Comparison of ENCODE assay signal across 13 mouse cellular contexts in the genomic region with DNA sequence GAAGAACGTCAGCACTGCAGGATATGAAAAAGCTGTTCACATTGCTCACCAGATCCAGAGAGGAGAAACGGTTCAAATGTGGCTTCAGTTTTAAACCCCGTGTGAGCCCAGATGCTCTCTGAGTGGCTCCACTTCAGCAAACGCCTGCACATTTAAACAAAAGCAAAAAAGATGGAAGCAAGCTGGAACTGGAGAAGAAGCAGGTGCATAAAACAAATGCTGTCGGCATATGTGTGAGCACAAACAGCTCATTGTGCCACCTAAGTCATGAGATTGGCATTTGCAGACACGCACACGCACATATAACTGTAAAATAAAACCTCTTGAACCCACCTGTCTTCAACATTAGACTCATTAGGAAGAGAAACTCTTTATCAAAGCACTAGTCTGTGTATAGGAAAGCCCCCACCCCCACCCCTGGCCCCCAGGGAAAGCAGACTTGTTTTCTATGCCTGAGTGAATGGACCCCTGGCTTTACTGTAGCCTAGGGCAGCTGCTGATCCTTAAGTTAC.
DNase-seq lines count a peak whose midpoint lies in the region; ATAC-seq and TF ChIP-seq lines count a peak whose summit lies in the region.
"Had no signal": no experiment of that assay in that cellular context is flagged by ENCODE, and none has a peak within 500 bp of the region (broad histone marks: within the 10 kb centered on the region; RNA-seq: fewer than 3 reads in every experiment).

No protein-coding gene starts in this region.

- H3K4me1 ChIP-seq in kidney, postnatal 0 days (replicated peaks; ENCODE audit: insufficient read depth, low read length): no peaks in the 10 kb centered on the region
- peaks cover 16% of the 10 kb centered on the region for H3K4me1 ChIP-seq in forebrain, embryonic 13.5 days
- H3K4me1 ChIP-seq: lung, embryonic 15.5 days had no signal

- H3K27me3 ChIP-seq in kidney, postnatal 0 days (ENCODE audit: insufficient read depth, low read length): no peaks in the 10 kb centered on the region
- peaks cover 11% of the 10 kb centered on the region; the same call in 1 of the 2 replicates for H3K27me3 ChIP-seq in forebrain, embryonic 13.5 days
- H3K27me3 ChIP-seq: lung, embryonic 15.5 days had no signal

- WGBS in kidney, postnatal 0 days: 46% methylated on average over 7 of the region's 7 CpGs
- 27% methylated on average over 7 of the region's 7 CpGs for WGBS in forebrain, embryonic 13.5 days

- DNase-seq in kidney, postnatal 0 days (ENCODE audit: low spot score): peak; percentile 18
- DNase-seq in kidney, adult 9 months: no peak
- DNase-seq in brain, embryonic 14.5 days (ENCODE audit: low read depth): peak; percentile 84
- peak; percentile 60 for DNase-seq in layer of hippocampus, adult 9-11 months
- no peak for DNase-seq in left cerebral cortex, adult 18-20 months (ENCODE audit: low spot score in 2 of 2)
- DNase-seq in cerebellum, postnatal 36 days: no peak
- no peak for DNase-seq in urinary bladder, postnatal 14 days (ENCODE audit: low spot score)
- DNase-seq: adrenal gland, postnatal 10 days; cerebellum, adult 11-12 months; heart, postnatal 36 days; right cerebral cortex, adult 18-20 months had no signal

- no peak overlapping the region for H3K4me3 ChIP-seq in kidney, postnatal 0 days (replicated peaks; ENCODE audit: low read depth, low read length)
- H3K4me3 ChIP-seq in forebrain, embryonic 13.5 days: no peak overlapping the region
- H3K4me3 ChIP-seq: lung, embryonic 15.5 days had no signal

- H3K4me2 ChIP-seq in kidney, postnatal 0 days (ENCODE audit: low read length): no peak overlapping the region
- H3K4me2 ChIP-seq in forebrain, embryonic 13.5 days: peak overlapping the region; percentile 29
- H3K4me2 ChIP-seq: lung, embryonic 15.5 days had no signal

- no peak overlapping the region for H3K9ac ChIP-seq in kidney, postnatal 0 days (ENCODE audit: low read depth, low read length)
- no peak overlapping the region for H3K9ac ChIP-seq in forebrain, embryonic 13.5 days
- H3K9ac ChIP-seq: lung, embryonic 15.5 days had no signal

- H3K9me3 ChIP-seq in kidney, postnatal 0 days (replicated peaks; ENCODE audit: low read length): no peaks in the 10 kb centered on the region
- no peaks in the 10 kb centered on the region for H3K9me3 ChIP-seq in forebrain, embryonic 13.5 days (replicated peaks)
- H3K9me3 ChIP-seq: lung, embryonic 15.5 days had no signal

- no peak for ATAC-seq in kidney, postnatal 0 days (replicated peaks; ENCODE audit: low FRiP score, low read depth)
- ATAC-seq in forebrain, embryonic 13.5 days: peak; percentile 87

- no peak for TF ChIP-seq POLR2A in brain, embryonic 14.5 days (IDR thresholded peaks at IDR 0.05; ENCODE audit: borderline replicate concordance, extremely low read depth, insufficient read depth, insufficient read length, poor library complexity, severe bottlenecking)

- no peak for TF ChIP-seq CTCF in kidney, postnatal 0 days (IDR thresholded peaks at IDR 0.05; ENCODE audit: low read depth)
- no peak for TF ChIP-seq CTCF in brain, embryonic 14.5 days (IDR thresholded peaks at IDR 0.05; ENCODE audit: borderline replicate concordance, extremely low read depth, insufficient read depth, insufficient read length)

- no peaks in the 10 kb centered on the region for H3K36me3 ChIP-seq in kidney, postnatal 0 days (ENCODE audit: insufficient read depth, low read length)
- no peaks in the 10 kb centered on the region for H3K36me3 ChIP-seq in forebrain, embryonic 13.5 days (ENCODE audit: poor library complexity, severe bottlenecking)
- H3K36me3 ChIP-seq: lung, embryonic 15.5 days had no signal

- no peak overlapping the region for H3K27ac ChIP-seq in kidney, postnatal 0 days
- peak overlapping the region; percentile 7; the same call in 1 of the 2 replicates for H3K27ac ChIP-seq in forebrain, embryonic 13.5 days
- H3K27ac ChIP-seq: lung, embryonic 15.5 days had no signal

Comparison
In these comparisons a context has a peak if more than half of its experiments do, and no peak if none do; other contexts are left out.
1. DNase-seq: peak in kidney, postnatal 0 days (single experiment), brain, embryonic 14.5 days (single experiment) and layer of hippocampus, adult 9-11 months (single experiment); none in kidney, adult 9 months (single experiment), left cerebral cortex, adult 18-20 months (0 of 2), cerebellum, postnatal 36 days (0 of 2) and urinary bladder, postnatal 14 days (single experiment).